Mouse (Mus musculus): ENCODE data around the gene Park7.

GRCm38 (mm10) chr4:150870963-150871391 is 43.3 kb downstream of the Park7 start:
- TF ChIP-seq POLR2A (IDR thresholded peaks at IDR 0.05; ENCODE audit: insufficient read length, low read depth) (no peak), TCF12 (IDR thresholded peaks at IDR 0.05; ENCODE audit: insufficient read depth, poor library complexity, severe bottlenecking) (no peak), POLR2AphosphoS2 (IDR thresholded peaks at IDR 0.05; ENCODE audit: insufficient read length, low read depth) (no peak), REST (IDR thresholded peaks at IDR 0.05; ENCODE audit: insufficient read depth, insufficient read length) (no peak), MAX (IDR thresholded peaks at IDR 0.05; ENCODE audit: low read depth) (no peak), CEBPB (IDR thresholded peaks at IDR 0.05; ENCODE audit: insufficient read depth, poor library complexity, severe bottlenecking) (no peak), MYOD1 (IDR thresholded peaks at IDR 0.05; ENCODE audit: control insufficient read depth in 1 of 3, insufficient read length in 2 of 3, low read depth in 2 of 3) (no peak), E2F4 (IDR thresholded peaks at IDR 0.05; ENCODE audit: insufficient read depth) (no peak), USF1 (IDR thresholded peaks at IDR 0.05; ENCODE audit: low read depth) (no peak), TCF3 (IDR thresholded peaks at IDR 0.05; ENCODE audit: insufficient read length, low read depth) (no peak), MYOG (IDR thresholded peaks at IDR 0.05; ENCODE audit: control insufficient read depth in 1 of 3, insufficient read depth in 1 of 3, insufficient read length in 2 of 3, low read depth in 2 of 3) (no peak), SRF (IDR thresholded peaks at IDR 0.05; ENCODE audit: control insufficient read depth, insufficient read length, low read depth) (no peak)
